Mouse (Mus musculus): ENCODE measurements around the gene Ptbp3. TPM values are rescaled to one million over a fixed set of nuclear protein-coding genes. Genes with fewer than 3 reads are reported as not detected.
A peak's percentile ranks its signal among the peaks of the same experiment; 100 is the strongest.

Gene Ptbp3
- total RNA-seq, 2 experiments from 2014 or later = 28.9 to 29.9 TPM

DNA sequence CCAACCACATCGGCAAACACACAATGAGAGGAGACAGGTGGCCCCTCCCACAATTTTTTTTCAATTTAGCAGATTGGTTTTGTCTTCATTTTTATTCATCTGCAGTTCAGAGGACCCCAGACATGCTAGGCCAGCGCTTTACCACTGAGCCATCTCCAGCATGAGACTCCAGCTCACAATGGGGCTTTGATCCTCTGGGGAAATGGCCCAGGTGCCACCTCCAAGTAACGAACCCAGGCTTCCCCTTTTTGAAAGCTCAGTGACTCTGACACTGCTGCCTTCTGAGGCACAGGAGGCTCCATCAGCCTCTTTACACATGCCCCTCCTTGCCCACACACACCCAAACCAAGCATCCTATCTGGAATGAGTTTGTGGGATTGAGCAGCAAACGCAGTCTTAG is 105.1 kb downstream of the Ptbp3 start:
- DNase-seq = no peak
- intact Hi-C loops (cut with DNase I) = no loop called here

DNA sequence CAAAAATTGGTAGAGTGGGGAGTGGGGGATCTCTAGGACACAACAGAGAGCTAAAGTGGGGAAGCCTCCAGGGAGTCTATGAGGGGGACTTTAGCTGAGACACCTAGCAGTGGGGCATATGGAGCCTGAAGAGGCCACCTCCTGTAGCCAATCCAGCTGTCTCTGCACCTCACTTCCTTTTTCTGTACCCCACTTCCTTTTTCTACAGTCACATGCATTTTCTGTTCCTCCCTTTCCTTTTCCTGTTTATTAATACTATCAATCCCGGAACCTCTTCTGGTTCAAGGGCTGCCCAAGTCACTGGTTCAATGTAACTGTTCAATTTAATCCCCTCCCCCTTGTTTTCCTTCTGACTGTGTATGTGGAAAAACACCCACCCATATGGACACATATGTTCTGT is 107.9 kb downstream of the Ptbp3 start:
- no peak for DNase-seq
- intact Hi-C loops (cut with DNase I) = no loop called here

DNA sequence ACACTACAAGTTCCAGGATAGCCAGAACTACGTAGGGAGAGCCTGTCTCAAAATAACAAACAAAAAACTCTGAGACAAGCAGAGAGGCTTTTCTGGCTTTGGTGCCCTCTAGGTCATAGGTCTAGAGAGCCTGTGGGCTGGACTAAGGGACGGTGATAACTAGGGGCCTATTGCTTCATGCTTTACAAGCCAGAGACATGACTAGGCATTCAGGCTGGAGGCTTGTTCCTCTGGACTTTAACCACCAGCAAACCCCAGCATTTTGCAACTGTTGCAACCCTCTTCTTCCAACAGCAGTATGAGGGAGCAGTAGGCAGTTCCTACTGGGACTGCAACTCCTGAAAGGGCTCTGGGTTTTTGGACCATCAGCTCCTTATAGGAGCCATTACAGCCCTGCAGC is 109.2 kb downstream of the Ptbp3 start:
- intact Hi-C loops (cut with DNase I) = no loop called here
- no peak for DNase-seq

DNA sequence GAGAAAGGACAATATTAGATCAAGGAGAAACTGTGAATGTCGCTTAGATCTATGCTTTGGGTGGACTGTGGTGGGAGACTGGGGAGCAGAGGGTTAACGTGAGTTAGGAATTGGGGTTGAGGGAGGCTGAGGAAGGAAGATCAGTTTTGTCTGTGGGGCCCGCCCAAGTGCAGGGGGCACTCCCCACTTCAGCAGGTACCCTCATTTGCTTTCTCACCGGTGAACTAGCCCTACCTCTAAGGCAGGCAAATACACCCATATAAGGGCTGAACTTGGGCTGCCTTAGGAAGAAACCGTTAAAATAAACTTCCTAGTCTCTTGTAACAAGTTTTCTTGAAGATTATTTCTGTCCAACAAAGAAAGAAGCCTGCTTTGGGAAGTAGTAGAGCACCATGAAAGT is 110.1 kb downstream of the Ptbp3 start:
- DNase-seq = no peak
- intact Hi-C loops (cut with DNase I) = no loop called here

DNA sequence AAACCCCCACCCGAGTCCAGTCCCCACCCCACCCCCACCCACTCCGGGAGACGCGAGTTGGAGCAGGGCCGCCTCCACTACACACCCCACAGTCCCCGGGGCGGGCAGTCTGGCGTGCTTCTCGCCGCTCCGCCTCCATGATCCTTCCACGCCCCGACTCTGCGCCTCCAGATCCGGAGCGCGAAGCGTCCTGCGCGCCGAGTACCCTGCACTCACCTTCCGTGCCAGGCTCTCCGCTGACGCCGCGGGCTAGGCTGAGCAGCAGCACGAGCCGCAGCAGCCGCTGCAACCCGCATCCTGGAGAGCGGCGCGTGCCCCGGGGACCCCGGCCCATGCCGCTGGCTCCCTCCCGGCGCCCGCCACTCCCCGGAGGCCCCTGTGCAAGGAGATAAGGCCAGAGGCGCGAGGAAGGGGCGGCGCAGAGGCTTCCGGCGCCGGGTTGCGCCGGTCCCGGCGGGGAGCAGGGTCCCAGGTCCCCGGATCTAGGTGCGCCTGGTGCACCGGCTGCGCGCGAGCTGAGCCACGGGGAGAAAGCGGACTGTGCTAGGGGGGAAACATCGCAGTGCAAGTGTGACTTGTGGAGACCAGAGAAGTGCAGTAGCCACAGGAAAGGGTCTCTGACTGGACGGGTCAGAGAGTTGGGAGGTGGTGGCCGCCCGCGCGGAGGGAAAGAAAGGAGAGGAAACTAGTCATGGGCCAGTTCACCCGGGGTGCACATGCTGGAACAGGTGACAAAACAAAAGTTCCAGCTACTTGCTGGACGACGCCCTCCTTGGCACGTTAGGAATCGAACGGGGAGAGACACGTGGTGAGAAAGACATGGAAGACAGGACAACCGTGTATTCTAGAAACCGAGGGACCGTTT is 110.9 kb downstream of the Ptbp3 start, which contains the start of gene Susd1:
Gene Susd1 (minus strand): TSS at position 644 of the 865 bp plus-strand sequence.
- DNase-seq = peak; percentile 41
- intact Hi-C loops (cut with DNase I) = no loop called here

DNA sequence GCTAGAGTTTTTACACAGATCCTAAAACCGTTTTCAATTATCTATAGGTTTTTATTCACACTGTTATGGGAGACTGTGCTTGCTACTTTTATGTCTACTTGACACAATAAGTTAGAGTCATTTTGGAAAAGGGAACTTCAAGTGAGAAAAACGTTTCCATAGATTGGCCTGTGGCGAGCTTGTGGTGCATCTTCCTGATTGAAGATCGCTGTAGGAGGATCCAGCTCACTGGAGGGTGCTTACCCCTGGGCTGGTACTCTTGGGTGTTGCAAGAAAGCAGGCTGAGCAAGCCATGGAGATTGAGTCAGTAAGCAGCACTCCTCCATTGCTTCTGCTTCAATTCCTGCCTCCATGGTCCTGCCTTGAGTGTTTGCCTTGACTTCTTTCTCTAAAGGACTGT is 113.2 kb downstream of the Ptbp3 start:
- no peak for DNase-seq
- intact Hi-C loops (cut with DNase I) = no loop called here

DNA sequence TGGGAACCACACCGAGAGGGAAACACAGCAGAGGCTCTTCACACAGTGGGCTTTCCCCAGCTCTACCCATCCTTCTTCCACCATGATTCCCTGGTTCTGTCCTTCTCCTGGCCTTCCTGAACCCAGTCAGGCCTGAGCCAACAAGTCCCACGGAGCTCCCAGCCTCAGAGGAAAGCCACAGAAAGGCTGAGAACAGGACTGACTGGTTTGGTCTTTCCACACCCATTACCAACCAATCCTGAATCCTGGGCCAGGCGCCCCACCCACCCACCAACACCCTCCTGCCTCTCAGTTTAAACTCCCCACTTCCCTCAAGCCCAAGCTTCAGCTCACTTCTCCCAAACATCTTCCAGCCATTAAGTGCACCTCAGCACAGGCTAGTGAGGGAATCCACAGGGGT is 115.1 kb downstream of the Ptbp3 start:
- intact Hi-C loops (cut with DNase I) = no loop called here
- DNase-seq = no peak

DNA sequence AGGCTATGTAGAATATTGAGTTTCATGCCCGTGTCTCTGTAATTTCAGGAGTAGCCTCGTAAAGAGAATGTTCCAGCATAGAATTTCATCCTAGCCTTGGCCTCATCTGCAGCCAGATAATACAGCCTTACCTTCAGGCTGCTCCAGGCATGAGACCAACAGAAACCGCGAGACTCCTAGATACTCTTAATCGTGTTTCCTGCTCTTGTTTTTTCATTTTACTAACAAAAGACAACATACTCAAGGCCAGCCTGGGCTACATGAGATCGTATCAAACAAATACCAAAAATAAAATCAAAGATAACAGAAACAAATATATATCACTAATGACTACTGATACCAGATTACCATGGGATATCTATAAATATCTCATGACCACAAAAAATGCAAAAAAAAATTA is 120.0 kb downstream of the Ptbp3 start:
- no peak for DNase-seq
- intact Hi-C loops (cut with DNase I) = no loop called here

DNA sequence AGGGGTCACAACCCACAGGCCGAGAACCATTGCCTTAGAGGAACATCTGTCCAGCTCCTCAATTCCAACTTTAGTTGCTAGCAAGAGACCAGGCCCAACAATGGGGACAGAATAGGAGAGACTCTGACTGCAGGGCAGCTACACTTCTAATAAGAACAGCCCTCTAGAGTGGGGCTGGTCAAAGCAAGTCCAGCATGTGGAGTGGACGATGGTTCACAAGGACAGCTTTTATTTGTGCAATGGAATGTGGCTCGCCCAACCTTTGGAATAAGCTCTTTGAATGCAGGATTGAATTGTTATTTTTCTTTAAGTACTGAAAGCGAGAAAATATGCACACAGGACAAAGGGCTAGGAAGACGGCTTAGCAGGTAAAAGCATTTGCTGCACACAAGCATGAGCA is 122.7 kb downstream of the Ptbp3 start:
- no peak for DNase-seq
- intact Hi-C loops (cut with DNase I) = no loop called here

DNA sequence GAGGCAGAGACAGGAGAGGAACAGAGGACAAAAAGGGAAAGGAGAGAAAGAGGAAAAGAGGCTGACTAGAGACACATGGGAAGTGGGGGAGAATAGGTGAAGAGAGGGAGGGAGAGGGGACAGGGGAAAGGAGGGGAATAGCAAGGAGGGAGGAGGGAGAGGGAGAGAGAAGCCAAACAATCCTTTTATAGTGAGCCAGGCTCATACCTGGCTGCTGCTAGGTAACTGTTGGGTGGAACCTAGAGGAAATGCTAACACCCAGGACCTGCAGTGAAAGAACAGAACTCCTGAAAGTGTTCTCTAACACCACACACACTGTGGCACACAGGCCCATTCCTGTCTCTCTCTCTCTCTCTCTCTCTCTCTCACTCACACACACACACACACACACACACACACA is 126.4 kb downstream of the Ptbp3 start:
- no peak for DNase-seq
- intact Hi-C loops (cut with DNase I) = no loop called here

DNA sequence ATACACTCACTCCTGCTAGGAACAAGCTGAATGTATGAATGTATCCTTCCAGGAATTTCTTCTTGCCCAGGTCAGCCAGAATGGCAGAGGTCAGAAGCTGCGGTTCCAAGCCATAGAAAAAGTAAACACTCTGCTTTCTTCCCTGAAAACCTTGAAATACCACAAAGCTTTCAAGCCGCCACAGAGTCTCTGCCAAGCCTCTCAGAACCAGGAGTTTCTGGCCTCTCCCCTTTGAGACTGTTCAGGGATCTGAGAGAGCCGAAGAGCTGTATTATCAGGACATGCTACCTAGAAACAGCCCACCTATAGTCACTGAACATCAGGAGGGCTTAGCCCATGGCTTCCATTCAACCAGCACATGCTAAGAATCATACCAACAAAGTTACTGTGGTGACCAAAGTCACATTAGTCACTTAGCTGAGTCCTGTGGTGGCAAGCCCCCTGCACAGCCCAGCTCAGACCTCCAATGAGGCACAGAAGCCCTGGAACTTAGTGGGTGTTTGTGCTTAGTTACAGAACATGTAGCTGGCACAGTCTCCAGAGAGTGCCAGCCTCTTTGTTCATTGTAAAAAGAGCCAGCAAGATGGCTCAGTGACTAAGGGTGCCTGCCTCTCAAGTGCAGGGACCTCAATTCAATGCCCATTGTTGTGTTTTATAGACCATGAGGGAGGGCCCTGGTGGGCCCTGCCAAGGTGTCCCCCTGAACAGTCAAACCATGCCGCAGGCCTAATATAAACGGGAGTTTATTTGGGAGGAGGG is 127.0 kb downstream of the Ptbp3 start:
- DNase-seq = no peak
- intact Hi-C loops (cut with DNase I) = no loop called here

Other genes starting within 250 kb of the Ptbp3 start
- gene Susd1, start 110.7 kb downstream of the Ptbp3 start, total RNA-seq (2021) = 1 to 10 TPM; 6.0 to 6.4 TPM
- gene Hsdl2, start 32.2 kb upstream of the Ptbp3 start, total RNA-seq (2021) = 10 to 100 TPM; 19.2 to 21.5 TPM
- 10 to 100 TPM; 17.7 to 19.2 TPM for gene E130308A19Rik, start 76.8 kb upstream of the Ptbp3 start, total RNA-seq (2021)